Mouse (Mus musculus) neural tube, embryonic 11.5 days (tissue): Measurements from ENCODE around the gene Reep3. TPM values are rescaled to one million over a fixed set of nuclear protein-coding genes. Genes with fewer than 3 reads are reported as not detected.

Source experiments
- ATAC-seq: fragments of 200-750 bp; cut with Nextera tagmentation; 2 replicates; pipeline ENCODE4 v1.8.0; 2017; ENCODE audit warnings: moderate number of reproducible peaks, mild to moderate bottlenecking, moderate TSS enrichment, moderate library complexity; ENCODE audit not compliant: insufficient read depth, low FRiP score, low TSS enrichment
- DNase-seq: peaks from one replicate; pipeline ENCODE4 v3.0.0-alpha.2; 2015; ENCODE audit warnings: low spot score
- H3K27ac ChIP-seq: fragments of 300-500 bp; sonication (generic); 2 replicates; pipeline ENCODE4 v1.5.1; 2014; ENCODE audit warnings: low read depth, mild to moderate bottlenecking, low read length
- H3K27me3 ChIP-seq: fragments of 300-500 bp; sonication (generic); 2 replicates; pipeline ENCODE4 v1.6.1; 2014; ENCODE audit warnings: mild to moderate bottlenecking, low read length, mixed read lengths; ENCODE audit not compliant: control insufficient read depth, insufficient read depth
- H3K36me3 ChIP-seq: fragments of 300-500 bp; sonication (generic); 2 replicates; pipeline ENCODE4 v1.6.1; 2014; ENCODE audit warnings: mild to moderate bottlenecking, low read length, moderate library complexity, mixed read lengths; ENCODE audit not compliant: control insufficient read depth, insufficient read depth
- H3K4me1 ChIP-seq: fragments of 300-500 bp; sonication (generic); 2 replicates; pipeline ENCODE4 v1.6.1; 2014; ENCODE audit warnings: low read length, mixed read lengths; ENCODE audit not compliant: control insufficient read depth, insufficient read depth
- H3K4me2 ChIP-seq: fragments of 300-500 bp; sonication (generic); 2 replicates; pipeline ENCODE4 v1.6.1; 2014; ENCODE audit warnings: low read depth, mild to moderate bottlenecking, moderate library complexity
- H3K4me3 ChIP-seq: fragments of 300-500 bp; sonication (generic); 2 replicates; pipeline ENCODE4 v1.5.1; 2014; ENCODE audit warnings: low read depth, low read length
- H3K9ac ChIP-seq: fragments of 300-500 bp; sonication (generic); 2 replicates; pipeline ENCODE4 v1.6.1; 2014; ENCODE audit warnings: mild to moderate bottlenecking, low read length
- H3K9me3 ChIP-seq: fragments of 300-500 bp; sonication (generic); 2 replicates; pipeline ENCODE4 v1.6.1; 2016; ENCODE audit warnings: low read length; ENCODE audit not compliant: control insufficient read depth
- WGBS: fragments of 180-500 bp; shearing (Covaris S2); extraction: QIAGEN DNeasy Blood & Tissue Kit; methylation state at CpG from one replicate; pipeline ENCODE4 v1.1.7; 2014; 5-methylcytosine and 5-hydroxymethylcytosine counted together
- polyA plus RNA-seq: library from polyadenylated mRNA; unstranded; fragments of >200 nt; fragmentation: Nextera tagmentation; extraction: Ambion mirVana; gene quantifications from 2 replicates; pipeline ENCODE4 v1.2.1, GENCODE M21; 2014

Gene Reep3
- polyA plus RNA-seq = 40.6 and 42.1 TPM in 2 replicates

DNA sequence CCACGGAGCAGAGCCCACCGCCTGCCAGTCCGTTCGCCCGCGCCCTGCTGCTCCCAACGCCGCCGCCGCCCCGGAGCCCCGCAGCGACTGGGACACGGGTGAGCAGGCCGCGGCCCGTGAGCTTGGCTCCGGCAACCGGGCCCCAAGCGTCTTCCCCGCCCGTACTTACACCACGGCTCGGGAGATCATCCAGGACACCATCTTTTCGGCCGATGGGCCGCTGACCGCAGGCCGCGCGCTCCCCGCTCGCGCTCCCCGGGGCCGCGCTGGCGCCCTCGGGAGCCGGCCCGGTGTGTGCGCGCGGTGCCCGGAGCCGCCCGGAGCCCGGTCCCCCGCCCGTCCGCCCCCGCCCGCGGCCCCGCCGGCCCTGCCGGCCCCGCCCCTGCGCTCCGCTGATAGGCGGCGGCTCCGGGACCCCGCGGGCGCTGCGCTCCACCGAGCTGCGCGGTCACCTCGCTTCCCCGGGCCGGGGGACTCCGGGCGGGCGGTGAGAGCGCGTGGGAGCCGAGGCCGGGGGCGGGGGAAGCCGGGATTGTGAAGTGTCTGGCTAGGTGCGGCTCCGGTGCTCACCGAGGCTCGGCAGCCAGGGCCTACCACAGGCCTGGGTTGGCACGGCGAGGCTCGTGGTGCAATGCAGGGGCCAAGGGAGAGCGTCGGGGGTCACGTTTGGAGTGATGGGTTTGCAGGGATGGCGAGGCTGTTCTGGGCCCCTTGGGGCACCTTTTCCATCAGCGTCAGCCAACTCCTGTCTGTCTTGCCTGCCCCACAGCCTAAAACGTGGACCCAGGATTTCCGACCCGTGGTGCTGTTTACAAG is at the start of gene Reep3:
Gene Reep3, minus strand, starts transcription at position 325 of the 816 bp plus-strand sequence.
- Histone ChIP-seq H3K9ac (peak within 1 kb of the TSS; percentile 100), H3K27ac (peak within 1 kb of the TSS; percentile 99), H3K4me2 (peak within 1 kb of the TSS; percentile 71), H3K27me3 (no peaks in the 10 kb centered on the region), H3K4me3 (peak within 1 kb of the TSS; percentile 79), H3K36me3 (no peaks in the 10 kb centered on the region; the same call in 1 of the 2 replicates), H3K4me1 (peaks cover 26% of the 10 kb centered on the region), H3K9me3 (no peaks in the 10 kb centered on the region)
- peak; percentile 80 for DNase-seq
- under 1% methylated on average over 76 of the region's 97 CpGs for WGBS
- peak; percentile 76 for ATAC-seq

DNA sequence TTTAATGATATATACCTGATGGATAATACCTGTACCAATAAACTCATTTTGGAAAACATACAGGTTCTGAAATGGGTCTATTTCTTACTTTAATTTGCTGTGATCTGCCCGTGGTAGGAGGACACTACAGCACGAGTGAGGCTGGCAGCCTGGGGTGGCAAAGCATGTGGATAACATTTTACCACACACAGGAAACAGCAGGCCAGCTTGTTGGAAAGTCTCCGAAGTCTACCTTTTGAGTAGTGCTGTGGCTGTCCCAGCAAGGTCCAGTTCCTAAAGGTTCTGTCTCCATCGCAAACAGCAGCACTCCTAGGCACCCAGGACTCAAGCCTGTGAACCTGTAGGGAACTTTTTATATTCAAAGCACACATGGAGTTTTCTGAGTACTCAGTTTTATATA is 48.9 kb upstream of the Reep3 start:
- DNase-seq (no peak), ATAC-seq (no peak)
- Histone ChIP-seq H3K4me1 (no peaks in the 10 kb centered on the region), H3K9ac (no peak overlapping the region), H3K27ac (no peak overlapping the region), H3K36me3 (no peaks in the 10 kb centered on the region), H3K27me3 (no peaks in the 10 kb centered on the region), H3K9me3 (no peaks in the 10 kb centered on the region), H3K4me2 (no peak overlapping the region), H3K4me3 (no peak overlapping the region)
- 91% methylated on average over 4 of the region's 4 CpGs for WGBS

- Histone ChIP-seq H3K4me3 (no peak overlapping the region), H3K27ac (no peak overlapping the region), H3K27me3 (no peaks in the 10 kb centered on the region), H3K9ac (no peak overlapping the region), H3K36me3 (no peaks in the 10 kb centered on the region), H3K4me1 (no peaks in the 10 kb centered on the region), H3K9me3 (no peaks in the 10 kb centered on the region), H3K4me2 (no peak overlapping the region)
- ATAC-seq (no peak), DNase-seq (no peak)
- 68% methylated on average over 2 of the region's 2 CpGs for WGBS
These were observed 47.5 kb upstream of the Reep3 start for GRCm38 (mm10) chr10:67144269-67144668.

- no peak overlapping the region for H3K4me2 ChIP-seq
- no peaks in the 10 kb centered on the region for H3K27me3 ChIP-seq
- no peaks in the 10 kb centered on the region for H3K4me1 ChIP-seq
- no peak overlapping the region for H3K9ac ChIP-seq
- H3K9me3 ChIP-seq = no peaks in the 10 kb centered on the region
- DNase-seq (no peak), ATAC-seq (no peak)
- H3K27ac ChIP-seq = no peak overlapping the region
- no peak overlapping the region for H3K4me3 ChIP-seq
- H3K36me3 ChIP-seq = no peaks in the 10 kb centered on the region
These were observed 46.9 kb upstream of the Reep3 start for GRCm38 (mm10) chr10:67143661-67144060.

DNA sequence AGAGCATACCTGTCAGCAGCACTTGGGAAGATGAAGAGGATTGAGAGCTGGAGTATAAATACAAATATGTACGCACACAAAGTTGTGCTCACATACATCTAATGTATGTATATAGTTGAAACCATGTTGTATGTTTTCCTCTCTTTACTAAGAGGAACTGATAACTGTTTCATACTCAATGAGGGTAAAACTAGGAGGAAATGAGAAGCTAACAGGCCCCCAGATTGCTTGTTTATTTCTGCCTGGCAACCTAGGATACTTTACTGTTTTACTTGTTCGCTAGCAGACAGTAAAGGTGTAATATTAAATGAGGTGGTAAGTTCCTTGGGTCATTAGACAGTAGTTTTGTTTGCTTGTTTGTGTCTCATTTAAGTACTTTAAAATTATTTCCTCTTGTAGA is 40.7 kb upstream of the Reep3 start:
- Histone ChIP-seq H3K9ac (no peak overlapping the region), H3K9me3 (no peaks in the 10 kb centered on the region), H3K36me3 (no peaks in the 10 kb centered on the region), H3K4me1 (no peaks in the 10 kb centered on the region), H3K27ac (no peak overlapping the region), H3K27me3 (no peaks in the 10 kb centered on the region), H3K4me2 (no peak overlapping the region), H3K4me3 (no peak overlapping the region)
- ATAC-seq (no peak), DNase-seq (no peak)
- 94% methylated on average over 2 of the region's 2 CpGs for WGBS

DNA sequence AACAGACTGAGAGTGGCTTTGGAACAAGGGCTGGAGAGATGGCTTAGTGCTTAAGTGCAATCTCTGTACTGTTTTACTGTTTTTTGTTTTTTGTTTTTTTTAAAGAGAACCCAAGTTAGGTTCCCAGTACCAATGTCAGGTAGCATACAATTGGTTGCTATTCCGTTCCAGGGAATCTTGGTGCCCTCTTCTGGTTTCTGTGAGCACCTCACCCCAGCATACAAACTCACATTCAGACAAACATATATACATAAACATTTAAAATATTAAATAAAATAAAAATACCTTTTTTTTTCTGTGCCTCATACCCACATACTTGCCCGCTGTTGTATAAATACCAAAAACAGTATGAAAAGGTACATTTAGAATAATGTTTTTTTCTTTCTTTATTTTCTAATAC is 37.6 kb upstream of the Reep3 start:
- Histone ChIP-seq H3K27me3 (no peaks in the 10 kb centered on the region), H3K9me3 (no peaks in the 10 kb centered on the region), H3K4me2 (no peak overlapping the region), H3K36me3 (no peaks in the 10 kb centered on the region), H3K4me3 (no peak overlapping the region), H3K9ac (no peak overlapping the region), H3K4me1 (no peaks in the 10 kb centered on the region), H3K27ac (no peak overlapping the region)
- ATAC-seq = no peak
- WGBS = 87% methylated on average over 2 of the region's 2 CpGs
- no peak for DNase-seq

GRCm38 (mm10) chr10:67131709-67132108 is 35.0 kb upstream of the Reep3 start:
- no peak overlapping the region for H3K27ac ChIP-seq
- no peaks in the 10 kb centered on the region for H3K27me3 ChIP-seq
- H3K4me1 ChIP-seq = peaks cover 6% of the 10 kb centered on the region; the same call in 1 of the 2 replicates
- WGBS = 81% methylated on average over 1 of the region's 1 CpGs
- H3K4me2 ChIP-seq = no peak overlapping the region
- DNase-seq (no peak), ATAC-seq (no peak)
- no peaks in the 10 kb centered on the region for H3K36me3 ChIP-seq
- no peak overlapping the region for H3K4me3 ChIP-seq
- H3K9ac ChIP-seq = no peak overlapping the region
- H3K9me3 ChIP-seq = no peaks in the 10 kb centered on the region

DNA sequence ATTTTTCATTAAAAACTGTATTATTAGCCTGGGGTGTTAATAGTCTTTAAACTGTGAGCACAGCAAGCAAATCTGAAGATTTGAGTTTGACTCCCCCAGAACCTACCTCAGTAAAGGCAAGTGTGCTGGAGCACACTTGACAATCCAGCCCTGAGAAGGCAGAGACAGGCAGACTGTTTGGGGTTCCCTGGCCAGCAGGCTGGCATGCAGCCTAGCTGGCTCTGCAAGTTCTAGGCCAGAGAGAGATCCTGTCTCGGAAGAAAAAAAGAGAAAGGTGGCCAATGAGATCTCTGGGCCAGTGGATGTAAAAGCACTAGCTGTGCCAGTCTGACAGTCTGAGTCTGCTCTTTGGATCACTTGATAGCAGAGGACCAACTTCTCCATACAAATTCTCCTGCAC is 32.8 kb upstream of the Reep3 start:
- H3K27ac ChIP-seq = no peak overlapping the region
- no peak for DNase-seq
- H3K4me1 ChIP-seq = peaks cover 6% of the 10 kb centered on the region; the same call in 1 of the 2 replicates
- 87% methylated on average over 1 of the region's 1 CpGs for WGBS
- no peaks in the 10 kb centered on the region for H3K9me3 ChIP-seq
- H3K27me3 ChIP-seq = no peaks in the 10 kb centered on the region
- H3K9ac ChIP-seq = no peak overlapping the region
- no peak for ATAC-seq
- H3K4me3 ChIP-seq = no peak overlapping the region
- no peaks in the 10 kb centered on the region for H3K36me3 ChIP-seq
- H3K4me2 ChIP-seq = no peak overlapping the region
